Mouse (Mus musculus) heart, adult 2 months (tissue): ENCODE data around the gene Dpt.

Experiments used
- CTCF ChIP-seq: fragments of 200-600 bp; IDR thresholded peaks from 2 replicates; pipeline ENCODE4 v1.8.1; 2022; ENCODE audit warnings: antibody characterized with exemption, mild to moderate bottlenecking, moderate library complexity
- EP300 ChIP-seq: fragments of 200-500 bp; IDR thresholded peaks from 2 replicates; pipeline ENCODE4 v1.6.1; 2011; ENCODE audit warnings: low read depth, low read length, control low read depth; ENCODE audit not compliant: insufficient read depth
- POLR2A ChIP-seq: fragments of 200-500 bp; IDR thresholded peaks from 2 replicates; pipeline ENCODE4 v1.6.1; 2011; ENCODE audit warnings: mild to moderate bottlenecking, low read depth, low read length, control low read depth; ENCODE audit not compliant: insufficient read depth

DNA sequence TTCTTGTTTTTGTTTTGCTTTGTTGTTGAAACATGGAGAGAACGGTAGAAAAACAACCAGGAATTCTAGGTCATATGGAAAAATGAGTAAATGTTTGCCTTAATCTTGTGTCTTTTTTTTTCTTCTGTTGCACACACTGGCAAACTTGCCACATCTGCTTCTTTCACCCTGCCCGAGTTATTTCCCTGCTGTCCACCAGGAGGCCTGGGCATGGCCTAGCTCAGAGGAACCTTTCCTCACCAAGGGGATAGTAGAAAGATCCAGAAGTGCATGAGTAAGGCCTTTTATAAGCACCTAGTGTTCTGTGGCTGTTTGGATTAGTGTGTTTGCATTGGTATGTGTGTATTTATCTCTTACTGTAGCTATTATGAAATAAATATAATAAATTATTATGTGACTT is 34.2 kb upstream of the Dpt start:
- TF ChIP-seq POLR2A (no peak), EP300 (0 out of 2 replicates have a peak, but pooled peaks have one; percentile 12), CTCF (peak; percentile 72)
